Mouse (Mus musculus): Measurements from ENCODE around the gene Fabp3.
A peak's percentile ranks its signal among the peaks of the same experiment; 100 is the strongest.

Gene Fabp3

DNA sequence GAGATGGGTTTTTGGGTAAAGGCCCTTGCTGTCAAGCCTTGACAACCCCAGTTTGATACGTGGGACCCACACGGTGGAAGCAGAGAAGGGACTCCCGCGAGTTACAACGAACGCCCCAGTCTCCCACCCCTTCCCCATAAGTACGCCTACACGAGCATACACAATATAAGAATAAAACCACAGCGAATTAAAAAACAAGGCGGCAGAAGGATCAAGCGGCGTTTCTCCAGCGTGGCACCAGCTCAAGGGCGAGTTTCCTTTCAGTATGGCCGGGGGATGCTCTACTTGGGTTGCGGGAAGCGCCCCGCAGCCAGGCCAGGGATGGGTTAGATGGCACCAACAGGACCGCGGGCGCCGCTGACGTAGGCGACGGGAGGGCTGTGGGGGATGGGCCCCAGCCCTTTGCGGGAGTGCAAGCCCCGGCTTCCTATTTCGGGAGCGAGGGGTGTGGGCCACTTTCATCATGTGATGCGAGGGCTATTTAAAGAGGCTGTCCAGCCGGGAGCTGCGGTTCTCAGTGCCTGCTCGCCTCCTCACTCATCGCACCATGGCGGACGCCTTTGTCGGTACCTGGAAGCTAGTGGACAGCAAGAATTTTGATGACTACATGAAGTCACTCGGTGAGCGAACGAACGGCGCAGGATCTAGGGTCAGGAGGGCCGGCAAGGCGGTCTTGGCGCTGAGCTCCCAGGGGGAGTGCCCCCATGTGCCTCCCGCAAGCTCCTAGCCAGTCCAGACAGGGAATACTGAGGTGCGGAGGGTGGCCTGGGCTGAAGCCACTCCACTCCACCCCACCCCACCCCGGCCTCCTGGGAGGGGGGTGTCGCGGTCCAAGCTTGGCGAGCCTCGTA, at the start of gene Fabp3, which contains the start of gene Gm10570:
Gene Fabp3, plus strand, starts transcription at position 365 of the 851 bp plus-strand sequence.
Gene Gm10570, minus strand, starts transcription at position 444 of the 851 bp plus-strand sequence.
- DNase-seq (ENCODE audit: low spot score in 2 of 2): peak; percentile 76 to 82

DNA sequence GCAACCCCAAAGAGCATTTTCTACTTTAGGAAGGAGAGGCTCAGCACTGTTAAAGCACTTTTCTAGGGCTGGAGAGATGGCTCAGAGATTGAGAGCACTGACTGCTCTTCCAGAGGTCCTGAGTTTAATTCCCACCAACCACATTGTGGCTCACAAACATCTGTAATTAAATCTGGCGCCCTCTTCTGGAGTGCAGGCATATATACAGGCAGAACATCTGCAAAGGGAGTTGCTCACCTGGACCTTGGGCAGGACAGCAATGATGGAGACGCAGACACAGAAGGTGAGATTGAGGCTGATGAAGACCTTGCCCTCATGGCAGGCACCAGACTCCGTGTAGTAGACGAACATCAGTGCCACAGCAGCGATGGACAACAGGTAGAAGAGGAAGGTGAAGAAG, 48.0 kb upstream of the Fabp3 start:
- DNase-seq (ENCODE audit: low spot score in 2 of 2): no peak

DNA sequence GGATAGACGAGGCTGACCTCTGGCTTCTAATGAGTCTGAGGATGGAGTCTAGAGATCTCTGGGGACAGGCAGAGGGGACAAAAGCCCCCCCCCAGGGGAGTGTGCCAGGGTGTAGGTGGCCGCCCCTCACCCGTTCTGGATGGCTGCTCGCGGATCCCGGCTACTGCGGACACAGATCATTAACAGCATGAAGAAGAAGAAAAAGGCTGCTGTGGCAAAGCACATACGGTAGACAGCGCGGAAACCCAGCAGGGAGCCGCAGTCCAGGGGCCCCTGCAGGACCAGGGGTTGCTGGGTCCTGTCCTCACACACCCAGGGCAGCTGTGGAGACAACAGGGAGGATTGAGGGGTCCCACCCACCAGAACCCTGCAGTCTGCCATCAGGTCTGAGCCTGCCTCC, 44.3 kb upstream of the Fabp3 start:
- DNase-seq (ENCODE audit: low spot score in 2 of 2): no peak

DNA sequence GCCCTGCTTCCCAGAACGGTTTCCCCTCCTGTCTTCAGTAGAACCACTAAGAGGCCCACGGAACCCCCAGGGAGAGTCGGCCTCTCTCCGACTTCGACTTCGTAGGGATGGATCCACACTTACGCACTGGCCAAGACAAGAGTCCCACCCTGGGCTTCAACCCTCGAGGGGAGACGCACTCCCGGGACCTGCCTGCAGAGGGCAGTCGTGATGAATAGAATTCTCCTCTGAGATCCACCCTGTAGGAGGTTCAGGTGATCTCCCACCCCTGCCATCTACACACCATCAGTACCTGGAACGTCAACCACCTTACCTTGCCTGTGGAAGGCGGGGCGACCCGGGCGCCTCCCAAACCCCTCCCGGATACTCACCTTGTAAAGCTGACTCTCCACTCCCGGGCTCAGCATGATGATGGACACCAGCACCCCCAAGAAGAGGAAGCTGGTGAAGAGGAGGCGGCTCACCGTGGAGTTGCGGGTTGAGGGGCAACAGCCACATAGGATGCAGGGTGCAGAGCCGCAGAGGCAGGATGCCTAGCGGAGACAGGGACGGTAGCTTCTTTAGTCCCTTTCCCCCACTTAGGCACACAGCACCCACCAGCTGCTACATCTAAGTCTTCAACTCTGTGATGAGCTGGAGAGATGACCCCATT, 43.6 kb upstream of the Fabp3 start:
- DNase-seq (ENCODE audit: low spot score in 2 of 2): peak; percentile 65 to 71

DNA sequence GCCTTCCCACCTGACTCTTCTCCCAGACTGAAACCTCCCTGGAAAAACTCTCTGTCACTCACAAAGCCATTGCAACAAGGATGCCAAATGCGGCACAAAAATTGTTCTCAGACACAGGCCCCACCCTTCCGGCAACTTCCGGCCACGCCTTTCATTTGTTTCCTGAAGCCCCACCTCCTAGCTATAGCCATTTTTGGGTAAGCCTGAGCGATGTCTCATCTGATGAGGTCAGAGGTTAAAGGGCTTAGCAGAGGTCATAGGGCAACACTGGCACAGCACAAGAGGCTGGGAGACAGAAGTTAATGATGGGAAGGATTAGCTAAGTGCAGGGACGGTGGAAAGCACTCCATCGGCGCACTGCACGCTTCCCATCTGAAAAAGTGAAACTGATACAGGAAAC, 41.8 kb upstream of the Fabp3 start:
- no peak for DNase-seq (ENCODE audit: low spot score in 2 of 2)

DNA sequence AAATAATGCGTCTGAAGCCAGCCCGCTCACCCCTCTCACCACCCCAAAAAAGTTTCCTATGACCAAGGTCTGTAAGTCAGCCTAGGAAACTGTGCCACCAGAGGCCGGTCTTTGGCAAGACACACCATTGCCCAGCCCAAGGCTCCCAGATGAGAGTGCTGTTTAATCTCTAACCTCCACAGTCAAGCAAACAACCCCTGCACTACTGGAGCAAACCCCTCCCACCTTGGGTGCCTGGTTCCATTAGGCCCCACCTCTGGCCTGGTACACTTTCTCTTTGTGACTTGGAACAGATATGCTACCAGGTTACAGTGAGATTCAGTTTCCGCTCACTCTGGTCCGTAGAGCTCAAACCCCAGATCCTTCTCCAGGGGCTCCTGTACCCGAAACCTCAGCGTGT, 41.3 kb upstream of the Fabp3 start:
- no peak for DNase-seq (ENCODE audit: low spot score in 2 of 2)

DNA sequence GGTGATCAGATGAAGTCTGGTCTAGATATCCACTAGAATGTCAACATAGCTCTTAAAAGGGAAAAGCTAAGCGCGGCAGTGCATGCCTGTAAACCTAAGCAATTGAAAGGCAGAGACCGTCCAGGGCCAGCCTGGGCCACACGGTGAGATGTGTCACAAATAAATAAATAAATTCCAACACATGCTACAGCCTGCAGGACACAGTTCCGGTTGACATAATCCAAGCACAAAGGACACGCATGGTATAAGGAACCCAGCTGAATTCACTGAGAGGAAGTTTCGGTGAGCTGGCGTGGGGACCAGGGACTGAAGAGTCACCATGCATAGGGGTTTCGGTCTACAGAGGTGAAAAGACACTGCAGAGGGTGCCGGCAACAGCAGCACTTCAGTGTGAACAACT, 39.7 kb upstream of the Fabp3 start:
- no peak for DNase-seq (ENCODE audit: low spot score in 2 of 2)

DNA sequence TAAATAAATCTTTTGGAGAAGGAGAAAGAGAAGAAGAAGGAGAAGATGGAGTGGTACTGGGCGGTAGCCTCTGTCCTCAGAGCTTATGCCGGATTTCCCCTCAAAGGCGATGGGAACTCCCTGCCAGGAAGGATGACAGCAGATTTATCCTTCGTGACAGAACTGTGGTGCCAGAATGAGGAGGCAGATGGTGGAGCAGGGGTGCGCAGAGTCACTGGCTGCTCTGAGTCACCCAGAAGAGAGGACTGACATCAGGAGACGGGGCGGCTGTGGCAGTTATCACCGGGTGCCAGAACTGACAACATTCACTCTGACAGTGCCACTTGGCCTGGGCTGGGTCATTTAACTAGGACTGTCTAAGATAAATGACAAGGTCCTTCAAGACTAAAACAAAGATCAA, 38.3 kb upstream of the Fabp3 start:
- peak; percentile 80 to 84 for DNase-seq (ENCODE audit: low spot score in 2 of 2)

DNA sequence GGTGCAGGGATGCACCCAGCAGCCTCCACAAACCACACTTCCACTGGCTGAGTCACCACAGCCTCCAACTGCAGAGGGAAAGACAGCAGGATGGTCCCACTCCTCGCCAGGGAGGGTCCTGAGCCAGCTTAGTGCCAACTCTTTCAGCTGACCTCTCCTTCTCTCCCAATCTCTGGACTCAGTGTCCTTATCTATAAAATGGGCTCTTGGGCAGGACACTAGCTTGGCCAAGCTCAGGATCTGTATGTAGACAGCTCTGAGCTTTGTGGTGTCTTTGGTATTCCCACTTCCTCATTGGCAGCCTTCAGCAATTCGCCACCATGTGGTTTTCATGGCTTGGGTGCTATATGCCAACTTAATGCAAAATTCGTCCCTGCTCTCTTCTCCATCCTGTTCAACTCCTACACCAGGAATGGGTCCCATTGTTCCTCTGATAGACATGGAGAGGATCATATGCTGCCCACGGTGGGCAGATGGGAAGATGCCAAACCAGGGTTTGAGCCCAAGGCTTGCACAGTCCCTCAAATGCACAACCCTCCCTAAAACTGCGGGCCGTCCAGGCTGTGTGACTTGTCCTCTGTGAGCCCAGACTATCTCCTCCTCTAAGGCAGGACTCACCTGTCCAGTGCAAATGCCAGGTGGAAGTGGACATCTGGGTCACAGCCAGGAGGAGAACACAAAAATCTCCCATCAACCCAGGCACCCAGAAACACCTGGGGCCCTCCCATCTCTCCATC, 37.6 kb upstream of the Fabp3 start:
- DNase-seq (ENCODE audit: low spot score in 2 of 2): peak; percentile 48 to 58

DNA sequence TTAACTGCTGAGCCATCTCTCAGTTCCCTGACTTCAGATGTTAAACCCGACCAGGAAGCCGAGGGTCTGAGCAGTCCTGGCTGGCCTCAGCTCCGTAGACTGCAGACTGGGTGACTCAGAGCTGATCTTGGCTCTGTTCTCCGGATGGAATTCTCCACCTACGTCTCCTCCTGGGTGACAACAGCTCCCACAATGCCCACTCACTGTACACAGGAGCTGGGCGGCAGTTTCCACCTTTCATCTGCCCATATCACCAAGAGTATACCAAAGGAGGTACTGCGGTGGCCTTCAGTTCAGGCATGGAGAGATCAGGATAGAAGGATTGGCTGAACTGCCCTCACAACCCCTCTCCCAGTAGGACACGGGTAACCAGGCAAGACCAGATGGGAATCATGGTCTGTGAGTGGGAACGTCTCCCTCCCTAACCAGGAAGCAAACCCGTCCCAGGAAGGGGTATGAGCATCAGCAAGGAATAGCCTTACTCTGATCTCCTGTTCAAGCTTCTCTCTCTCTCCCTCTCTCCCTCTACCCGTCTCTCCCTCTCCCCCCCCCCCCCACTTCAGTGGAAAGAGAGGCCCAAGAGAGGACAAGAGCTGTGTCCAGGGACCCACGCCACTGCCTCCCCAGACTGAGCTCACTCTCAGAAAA, 34.6 kb upstream of the Fabp3 start:
- DNase-seq (ENCODE audit: low spot score in 2 of 2): peak; percentile 60 to 74

DNA sequence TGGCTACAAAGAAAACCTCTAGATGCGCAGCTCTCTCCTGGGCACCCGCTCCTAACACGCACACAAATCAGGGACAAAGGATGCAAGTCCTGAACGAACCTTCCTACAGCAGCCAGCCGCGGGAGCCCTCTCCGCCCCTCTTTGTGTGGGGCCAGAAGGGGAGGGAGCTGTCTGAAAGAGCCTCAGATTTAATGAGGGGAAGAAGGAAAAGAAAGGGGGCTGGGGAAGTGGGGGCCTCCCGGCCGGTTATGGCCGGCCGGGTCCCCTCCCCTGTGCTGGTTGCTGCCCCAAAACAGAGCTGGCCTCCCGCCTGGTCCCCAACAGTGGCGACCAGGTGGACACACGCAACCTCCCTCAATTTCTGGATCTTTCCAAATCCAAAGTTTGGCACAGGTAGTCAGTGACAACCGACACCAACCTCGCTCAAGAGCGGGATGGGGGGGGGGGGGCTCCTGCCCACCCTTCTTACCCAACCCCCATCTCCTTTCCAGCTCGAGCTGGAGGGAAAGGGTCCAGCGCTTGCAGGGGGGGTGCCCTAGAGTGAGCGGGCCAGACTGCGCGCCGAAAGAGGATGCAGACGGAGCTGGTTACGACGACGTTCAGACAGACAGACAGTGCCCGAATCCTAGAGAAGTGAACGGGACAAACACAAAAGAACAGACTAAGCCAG, 33.9 kb upstream of the Fabp3 start:
- DNase-seq (ENCODE audit: low spot score in 2 of 2): no peak

DNA sequence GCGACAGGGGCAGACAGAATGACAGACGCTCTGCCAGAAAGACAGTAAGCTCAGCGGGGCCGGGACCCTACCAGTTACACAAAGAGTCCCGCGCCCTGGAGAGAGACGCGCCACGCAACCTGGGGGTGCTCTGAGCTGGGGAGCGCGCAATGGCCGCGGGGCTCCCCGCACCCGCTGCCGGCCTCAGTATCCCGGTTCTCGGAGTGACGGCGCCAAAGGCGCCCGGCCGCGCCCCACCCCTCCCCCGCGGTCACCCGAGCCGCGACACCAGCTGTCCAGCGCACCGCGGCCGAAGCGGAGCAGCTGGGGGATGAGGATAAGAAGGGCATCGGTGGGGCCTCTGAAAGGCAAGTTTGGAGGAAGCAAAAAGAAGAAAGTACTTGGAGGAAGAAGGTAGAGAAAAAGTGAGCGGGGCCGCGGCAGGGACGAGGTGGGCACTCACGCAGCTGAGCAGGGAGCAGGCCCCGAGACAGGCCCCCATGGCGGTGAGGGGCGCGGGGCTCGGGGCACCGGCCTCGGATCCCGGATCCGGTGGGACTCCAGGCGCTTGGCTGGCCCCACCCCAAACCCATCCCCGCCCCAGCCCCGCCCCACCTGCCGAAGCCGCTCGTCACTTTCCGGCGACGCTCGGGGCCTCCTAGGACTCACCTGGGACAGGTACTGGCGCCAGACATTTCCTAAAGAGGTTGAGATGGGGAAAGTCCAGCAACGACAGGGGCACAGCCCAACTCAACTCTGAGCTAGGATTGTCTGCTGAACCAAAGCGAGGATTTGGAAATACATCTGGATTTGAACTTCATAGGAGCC, 33.2 kb upstream of the Fabp3 start:
- DNase-seq (ENCODE audit: low spot score in 2 of 2): no peak

DNA sequence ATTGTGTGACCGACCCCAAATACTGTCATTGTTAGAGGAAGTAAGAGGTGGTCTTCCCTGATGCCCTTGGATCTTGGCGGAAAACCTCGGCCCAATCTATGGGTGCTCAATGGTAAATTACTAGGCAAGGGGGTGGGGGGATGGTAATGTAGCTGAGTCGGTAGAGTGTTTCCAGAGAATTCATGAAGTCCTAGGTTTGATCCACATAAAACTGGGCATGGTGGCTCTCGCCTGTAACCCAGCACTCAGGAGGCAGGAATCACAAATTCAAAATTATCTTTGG, 32.6 kb upstream of the Fabp3 start:
- no peak for DNase-seq (ENCODE audit: low spot score in 2 of 2)

DNA sequence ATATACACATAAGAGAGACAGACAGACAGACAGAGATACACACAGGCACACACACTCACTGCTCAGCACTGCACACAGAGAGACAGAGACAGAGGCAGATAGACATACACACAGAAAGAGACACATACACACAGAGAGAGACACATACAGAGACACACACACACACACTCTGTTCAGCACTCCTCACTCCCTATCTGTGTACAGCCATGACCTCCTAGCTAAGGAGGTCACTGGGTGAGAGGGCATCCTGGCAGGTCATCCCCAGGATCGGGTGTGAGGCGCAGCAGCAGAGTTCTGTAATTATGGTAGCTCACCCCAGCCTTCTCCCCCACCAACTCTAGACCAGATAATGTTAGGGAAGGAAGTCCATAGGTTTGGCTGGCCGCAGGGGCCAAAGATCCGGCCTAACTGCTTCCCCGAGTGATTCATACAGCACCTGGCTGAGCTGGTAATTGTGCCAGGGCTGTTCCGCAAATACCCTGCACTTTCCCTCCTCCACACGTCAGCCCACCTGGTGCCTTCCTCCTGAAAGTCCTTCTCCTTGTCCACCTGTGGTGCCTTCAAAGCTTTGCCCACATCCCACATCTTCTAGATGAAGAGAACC, 31.7 kb upstream of the Fabp3 start:
- DNase-seq (ENCODE audit: low spot score in 2 of 2): no peak

DNA sequence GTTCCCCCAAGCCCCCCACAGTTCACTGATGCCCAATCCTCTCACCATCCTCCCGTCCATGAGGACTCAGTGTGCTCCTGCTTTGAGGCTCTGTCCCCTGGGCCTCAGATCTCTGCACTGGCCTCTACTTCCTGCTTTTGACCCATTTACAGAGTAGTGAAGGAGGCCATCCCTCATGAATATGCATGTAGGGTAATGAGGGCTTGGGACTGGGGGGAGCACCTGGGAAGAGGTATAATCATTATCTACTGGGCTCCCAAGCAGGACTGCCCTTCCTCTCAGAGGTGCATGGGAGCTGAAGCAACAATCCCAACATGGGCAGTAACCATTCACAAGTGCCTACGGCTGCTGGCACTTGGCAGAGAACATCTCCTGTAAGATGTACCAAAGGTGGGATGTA, 29.3 kb upstream of the Fabp3 start, which contains the start of gene Serinc2:
Gene Serinc2, minus strand, starts transcription at position 101 of the 400 bp plus-strand sequence.
- DNase-seq (ENCODE audit: low spot score in 2 of 2): no peak

DNA sequence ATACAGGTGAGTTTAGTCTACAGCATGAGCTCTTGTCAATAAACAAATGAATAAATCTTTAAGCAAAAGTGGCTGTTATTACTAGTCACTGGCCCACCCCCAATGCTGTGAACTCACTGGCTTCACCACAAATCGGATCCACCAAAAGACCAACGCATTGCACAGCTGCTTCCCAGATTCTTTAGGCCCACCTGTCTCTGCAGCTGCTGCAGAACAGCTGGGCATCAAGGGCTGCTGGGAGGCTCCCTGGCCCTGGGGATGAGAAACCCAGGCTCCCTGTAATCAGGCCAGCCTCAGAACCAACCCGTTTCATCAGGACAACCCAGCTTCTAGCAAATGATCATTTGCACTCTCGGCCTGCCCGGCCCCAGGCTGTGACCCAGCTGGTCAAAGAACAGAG, 25.5 kb upstream of the Fabp3 start:
- DNase-seq (ENCODE audit: low spot score in 2 of 2): no peak

DNA sequence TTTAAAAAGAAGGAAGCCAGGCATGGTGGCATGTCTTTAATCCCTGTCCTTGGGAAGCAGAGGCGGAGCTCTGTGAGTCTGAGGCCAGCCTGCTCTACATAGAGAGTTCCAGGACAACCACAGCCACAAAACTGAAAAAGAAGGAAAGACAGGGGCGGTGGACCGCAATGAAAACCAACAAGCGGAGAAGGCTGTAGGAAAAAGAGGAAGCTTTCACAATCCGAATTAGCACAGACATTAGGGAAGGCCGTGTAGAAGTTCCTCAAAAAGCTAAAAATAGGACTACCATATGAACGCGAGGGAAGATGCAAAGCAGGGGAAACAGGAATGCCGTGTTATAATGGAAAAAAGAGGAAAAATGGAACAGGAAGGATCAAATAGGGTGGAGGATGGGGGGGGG, 24.6 kb upstream of the Fabp3 start:
- no peak for DNase-seq (ENCODE audit: low spot score in 2 of 2)

DNA sequence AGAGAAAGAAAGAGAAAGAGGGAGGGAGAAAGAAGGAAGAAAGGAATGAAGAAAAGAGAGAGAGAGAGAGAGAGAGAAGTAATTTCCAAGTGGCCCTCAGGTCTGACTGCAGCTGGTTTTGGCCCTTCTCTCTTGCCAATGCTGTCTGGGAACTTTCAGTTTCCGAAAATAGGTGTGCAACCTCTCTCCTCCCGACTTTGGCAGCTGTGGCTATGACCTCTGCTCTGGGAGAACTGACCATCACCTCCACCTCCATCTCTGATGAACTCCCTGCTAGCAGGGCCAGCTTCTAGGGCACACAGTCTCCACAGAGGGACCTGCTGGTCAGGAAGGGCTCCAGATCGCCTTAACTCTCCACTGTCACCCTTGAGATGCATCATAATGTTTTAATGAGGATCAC, 21.9 kb upstream of the Fabp3 start:
- no peak for DNase-seq (ENCODE audit: low spot score in 2 of 2)

DNA sequence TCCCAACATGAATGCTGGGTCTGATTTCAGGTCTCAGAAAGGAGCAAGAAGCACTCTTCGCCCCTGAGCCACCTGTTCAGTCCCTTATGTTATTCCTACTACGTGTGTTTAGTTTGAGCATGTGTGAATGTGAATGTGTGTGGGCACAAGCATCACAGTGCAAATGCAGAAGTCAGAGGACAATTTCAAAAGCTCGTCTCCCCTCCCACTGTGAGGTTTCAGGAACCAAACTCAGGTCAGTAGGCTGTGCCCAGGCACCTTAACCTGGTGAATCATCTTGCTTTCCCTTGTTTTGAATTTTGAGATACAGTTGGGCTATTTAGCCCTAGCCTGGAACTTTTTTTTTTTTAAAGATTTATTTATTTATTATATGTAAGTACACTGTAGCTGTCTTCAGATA, 18.6 kb upstream of the Fabp3 start:
- DNase-seq (ENCODE audit: low spot score in 2 of 2): no peak

DNA sequence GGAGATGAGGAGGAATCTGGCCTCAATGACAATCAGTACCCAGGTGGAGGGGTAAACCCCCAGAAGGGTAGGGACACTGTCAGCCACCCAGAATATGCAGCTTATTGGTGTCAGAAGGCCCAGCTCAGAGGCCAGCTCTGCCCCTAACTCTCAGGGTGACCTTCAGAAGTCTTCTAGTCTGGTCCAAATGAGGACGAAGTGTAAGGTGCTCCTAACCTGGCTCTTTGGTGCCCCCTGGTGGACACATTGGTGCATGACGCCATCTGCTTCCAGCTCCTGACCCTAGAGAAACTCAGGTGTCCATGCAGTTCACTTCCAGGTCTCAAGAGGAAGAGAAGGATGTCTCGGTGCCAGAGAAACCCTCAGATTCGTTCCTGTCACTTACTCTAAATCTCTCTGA, 16.1 kb upstream of the Fabp3 start:
- DNase-seq (ENCODE audit: low spot score in 2 of 2): peak; percentile 69 to 72
